Mouse (Mus musculus) heart, embryonic 15.5 days (tissue): ENCODE results near the gene Rab7. TPM values are rescaled to one million over a fixed set of nuclear protein-coding genes. Genes with fewer than 3 reads are reported as not detected.
"Not testable (repeated sequence)": the region's sequence is repeated elsewhere in the genome, so short reads cannot be mapped to it uniquely, and the experiment has no call there.

Experiments
- ATAC-seq: fragments of 200-750 bp; cut with Nextera tagmentation; replicated peaks from 2 replicates; pipeline ENCODE4 v1.8.0; 2017; ENCODE audit warnings: low read depth, moderate TSS enrichment; ENCODE audit not compliant: insufficient number of reproducible peaks, insufficient read depth, low FRiP score
- H3K27ac ChIP-seq: fragments of 300-500 bp; sonication (generic); 2 replicates; pipeline ENCODE4 v1.5.1; 2015; ENCODE audit warnings: mild to moderate bottlenecking, inconsistent platforms
- H3K27me3 ChIP-seq: fragments of 300-500 bp; sonication (generic); 2 replicates; pipeline ENCODE4 v1.6.1; 2015; ENCODE audit warnings: inconsistent platforms
- H3K36me3 ChIP-seq: fragments of 300-500 bp; sonication (generic); 2 replicates; pipeline ENCODE4 v1.6.1; 2015; ENCODE audit warnings: mild to moderate bottlenecking, inconsistent platforms
- H3K4me1 ChIP-seq: fragments of 300-500 bp; sonication (generic); replicated peaks from 2 replicates; pipeline ENCODE4 v1.6.1; 2015; ENCODE audit warnings: inconsistent platforms
- H3K4me2 ChIP-seq: fragments of 300-500 bp; sonication (generic); 2 replicates; pipeline ENCODE4 v1.6.1; 2015; ENCODE audit warnings: inconsistent platforms, mild to moderate bottlenecking, moderate library complexity
- H3K4me3 ChIP-seq: fragments of 300-500 bp; sonication (generic); 2 replicates; pipeline ENCODE4 v1.5.1; 2015; ENCODE audit warnings: mild to moderate bottlenecking, inconsistent platforms
- H3K9ac ChIP-seq: fragments of 300-500 bp; sonication (generic); 2 replicates; pipeline ENCODE4 v1.6.1; 2015; ENCODE audit warnings: mild to moderate bottlenecking, inconsistent platforms
- H3K9me3 ChIP-seq: fragments of 300-500 bp; sonication (generic); replicated peaks from 2 replicates; pipeline ENCODE4 v1.6.1; 2016; ENCODE audit warnings: inconsistent platforms
- WGBS: fragments of 180-500 bp; shearing (Covaris S2); methylation state at CpG from one replicate; pipeline ENCODE4 v1.1.7; 2015; ENCODE audit warnings: mixed read lengths; 5-methylcytosine and 5-hydroxymethylcytosine counted together
- microRNA-seq: library from miRNA; unstranded; fragments of <30 nt; microRNA quantifications from one replicate; pipeline ENCODE4, GENCODE M21; 2016
- polyA plus RNA-seq: library from polyadenylated mRNA; unstranded; fragments of >200 nt; fragmentation: Nextera tagmentation; extraction: Ambion mirVana; gene quantifications from 2 replicates; pipeline ENCODE4 v1.2.1, GENCODE M21; 2015

Rab7 gene
- polyA plus RNA-seq, 1 experiment from 2014 or later = 190 TPM

- Histone ChIP-seq H3K4me3 (peak overlapping the region; percentile 80), H3K36me3 (no peaks in the 10 kb centered on the region; the same call in 1 of the 2 replicates), H3K4me1 (peaks cover 6% of the 10 kb centered on the region), H3K9ac (peak overlapping the region; percentile 77), H3K27ac (peak overlapping the region; percentile 33), H3K9me3 (no peaks in the 10 kb centered on the region), H3K27me3 (no peaks in the 10 kb centered on the region), H3K4me2 (peak overlapping the region; percentile 75)
- WGBS = under 1% methylated on average over 66 of the region's 66 CpGs
- peak; percentile 83; the same call in 1 of the 2 replicates for ATAC-seq
Observed at GRCm38 (mm10) chr6:87980374-87981029, 64.6 kb downstream of the Rab7 start.

GRCm38 (mm10) chr6:87979728-87980127 is 65.3 kb downstream of the Rab7 start:
- no peak for ATAC-seq
- Histone ChIP-seq H3K36me3 (no peaks in the 10 kb centered on the region; the same call in 1 of the 2 replicates), H3K9me3 (no peaks in the 10 kb centered on the region), H3K27ac (no peak overlapping the region), H3K4me3 (0 out of 2 replicates have a peak overlapping the region, but pooled peaks have one; percentile 80), H3K4me2 (peak overlapping the region; percentile 75), H3K4me1 (peaks cover 6% of the 10 kb centered on the region), H3K27me3 (no peaks in the 10 kb centered on the region), H3K9ac (no peak overlapping the region)
- 83% methylated on average over 3 of the region's 3 CpGs for WGBS

- no peak overlapping the region for H3K27ac ChIP-seq
- 15% methylated on average over 2 of the region's 2 CpGs for WGBS
- no peaks in the 10 kb centered on the region for H3K9me3 ChIP-seq
- H3K36me3 ChIP-seq = no peaks in the 10 kb centered on the region
- no peak overlapping the region for H3K4me2 ChIP-seq
- no peak overlapping the region for H3K4me3 ChIP-seq
- no peaks in the 10 kb centered on the region for H3K4me1 ChIP-seq
- no peak for ATAC-seq
- H3K9ac ChIP-seq = no peak overlapping the region
- no peaks in the 10 kb centered on the region for H3K27me3 ChIP-seq
Observed at GRCm38 (mm10) chr6:87970041-87970440, 75.0 kb downstream of the Rab7 start.

GRCm38 (mm10) chr6:87962457-87962856 is 82.6 kb downstream of the Rab7 start:
- not testable (repeated sequence) for ATAC-seq

More at GRCm38 (mm10) chr6:87962457-87962856, 82.6 kb downstream of the Rab7 start:
- 55% methylated on average over 4 of the region's 4 CpGs for WGBS
- not testable (repeated sequence) for H3K36me3 ChIP-seq, H3K27ac ChIP-seq, H3K4me2 ChIP-seq, H3K4me3 ChIP-seq, H3K9me3 ChIP-seq, H3K9ac ChIP-seq, H3K4me1 ChIP-seq, H3K27me3 ChIP-seq

Small RNAs within 50 kb of the gene (microRNA-seq; reads per million reads assigned to microRNA genes)
- gene Gm47286 = not detected

Other genes starting within 250 kb of the Rab7 start
- 8.2 and 10.2 TPM in 2 replicates for gene Rab43, start 233.1 kb downstream of the Rab7 start, polyA plus RNA-seq
- gene Gm45140, start 209.5 kb downstream of the Rab7 start, polyA plus RNA-seq = 2.2 TPM in 2 replicates
- gene Isy1, start 206.5 kb downstream of the Rab7 start, polyA plus RNA-seq = 22.9 and 23.5 TPM in 2 replicates
- gene Cnbp, start 194.2 kb downstream of the Rab7 start, polyA plus RNA-seq = 661 and 702 TPM in 2 replicates
- gene Copg1, start 157.5 kb downstream of the Rab7 start, polyA plus RNA-seq = 94.7 and 129 TPM in 2 replicates
- 20.4 and 30.4 TPM in 2 replicates for gene Hmces, start 131.3 kb downstream of the Rab7 start, polyA plus RNA-seq
- 18.1 and 23.2 TPM in 2 replicates for gene H1fx, start 63.6 kb downstream of the Rab7 start, polyA plus RNA-seq
- gene Rpn1, start 39.2 kb upstream of the Rab7 start, polyA plus RNA-seq = 166 and 209 TPM in 2 replicates
- gene Gata2, start 148.6 kb upstream of the Rab7 start, polyA plus RNA-seq = 14.0 and 20.4 TPM in 2 replicates
- not detected in 2 replicates for gene Dnajb8, start 177.0 kb upstream of the Rab7 start, polyA plus RNA-seq